Mouse (Mus musculus) heart, postnatal 0 days (tissue): ENCODE measurements around the gene Ankrd27.

Source experiments
- CTCF ChIP-seq: IDR thresholded peaks from 2 replicates; pipeline ENCODE4 v1.5.1; 2016; ENCODE audit warnings: antibody characterized with exemption, control low read depth, low read depth
- EP300 ChIP-seq: IDR thresholded peaks from 2 replicates; pipeline ENCODE4 v1.6.1; 2016; ENCODE audit warnings: antibody characterized with exemption, low read depth

DNA sequence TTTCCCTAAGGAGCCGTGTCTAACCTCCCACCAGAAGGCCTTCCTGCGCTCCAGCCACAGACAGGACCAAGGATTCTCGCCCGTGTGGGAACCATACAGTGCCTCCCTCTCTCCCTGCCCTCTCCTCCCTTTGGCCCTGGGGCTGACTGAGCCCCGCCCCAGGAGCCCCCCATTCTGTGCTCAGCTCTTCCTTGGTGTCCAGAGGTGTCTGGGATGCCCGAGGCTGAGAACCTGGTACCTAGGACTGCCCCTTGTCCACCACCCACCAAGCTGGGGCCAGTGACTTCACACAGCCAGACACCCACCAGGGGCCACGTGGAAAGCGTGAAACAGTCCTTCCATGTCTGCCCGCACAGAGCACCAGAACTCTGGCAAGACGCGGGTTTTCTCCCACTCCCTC is 23.0 kb upstream of the Ankrd27 start:
- TF ChIP-seq CTCF: no peak
- no peak for TF ChIP-seq EP300
